Mouse (Mus musculus): ENCODE measurements around the gene Sirpa. TPM values are rescaled to one million over a fixed set of nuclear protein-coding genes. Genes with fewer than 3 reads are reported as not detected.

Sirpa gene
- total and polyA plus RNA-seq, 3 experiments = 28.3 to 29.4 (median 28.9) TPM

GRCm38 (mm10) chr2:129550781-129551180, 41.9 kb upstream of the Sirpa start:
- no peaks in the 10 kb centered on the region for H3K27me3 ChIP-seq (ENCODE audit: control insufficient read depth, insufficient read depth, low read length)
- DNase-seq = no peak
- H3K4me3 ChIP-seq = no peak overlapping the region
- intact Hi-C loops (cut with DNase I) = no loop called here
- TF ChIP-seq POLR2A (IDR thresholded peaks at IDR 0.05; ENCODE audit: insufficient read depth, low read depth, low read length) = no peak
- no peak for TF ChIP-seq EP300 (IDR thresholded peaks at IDR 0.05; ENCODE audit: insufficient read depth, low read depth, low read length)
- no peak for TF ChIP-seq CTCF (IDR thresholded peaks at IDR 0.05)
- no peaks in the 10 kb centered on the region for H3K36me3 ChIP-seq (ENCODE audit: control insufficient read depth, insufficient read depth, low read length)
- no peak overlapping the region for H3K9ac ChIP-seq (ENCODE audit: low read depth, low read length)
- no peaks in the 10 kb centered on the region for H3K4me1 ChIP-seq (ENCODE audit: control insufficient read depth, insufficient read depth, low read length)
- WGBS = 75% methylated on average over 2 of the region's 2 CpGs
- H3K27ac ChIP-seq = no peak overlapping the region
- no peaks in the 10 kb centered on the region for H3K79me2 ChIP-seq (replicated peaks; ENCODE audit: control insufficient read depth, insufficient read depth, low read length)

GRCm38 (mm10) chr2:129556081-129556480, 36.6 kb upstream of the Sirpa start:
- Histone ChIP-seq H3K27me3 (ENCODE audit: control insufficient read depth, insufficient read depth, low read length) (no peaks in the 10 kb centered on the region), H3K9ac (ENCODE audit: low read depth, low read length) (no peak overlapping the region), H3K27ac (no peak overlapping the region), H3K36me3 (ENCODE audit: control insufficient read depth, insufficient read depth, low read length) (no peaks in the 10 kb centered on the region), H3K4me3 (no peak overlapping the region), H3K79me2 (replicated peaks; ENCODE audit: control insufficient read depth, insufficient read depth, low read length) (no peaks in the 10 kb centered on the region), H3K4me1 (ENCODE audit: control insufficient read depth, insufficient read depth, low read length) (no peaks in the 10 kb centered on the region; the same call in none of the 2 replicates)
- intact Hi-C loops (cut with DNase I) = no loop called here
- 79% methylated on average over 6 of the region's 6 CpGs for WGBS
- no peak for DNase-seq
- TF ChIP-seq POLR2A (IDR thresholded peaks at IDR 0.05; ENCODE audit: insufficient read depth, low read depth, low read length) = no peak
- TF ChIP-seq CTCF (IDR thresholded peaks at IDR 0.05) = no peak
- no peak for TF ChIP-seq EP300 (IDR thresholded peaks at IDR 0.05; ENCODE audit: insufficient read depth, low read depth, low read length)

GRCm38 (mm10) chr2:129558008-129558874, 34.4 kb upstream of the Sirpa start:
- H3K36me3 ChIP-seq (ENCODE audit: control insufficient read depth, insufficient read depth, low read length) = no peaks in the 10 kb centered on the region
- intact Hi-C loops (cut with DNase I) = no loop called here
- no peak overlapping the region; the same call in 1 of the 2 replicates for H3K27ac ChIP-seq
- no peak overlapping the region for H3K4me3 ChIP-seq
- peak in 1 of 2 experiments; percentile 58 for DNase-seq
- H3K79me2 ChIP-seq (replicated peaks; ENCODE audit: control insufficient read depth, insufficient read depth, low read length) = no peaks in the 10 kb centered on the region
- H3K27me3 ChIP-seq (ENCODE audit: control insufficient read depth, insufficient read depth, low read length) = no peaks in the 10 kb centered on the region
- no peaks in the 10 kb centered on the region; the same call in none of the 2 replicates for H3K4me1 ChIP-seq (ENCODE audit: control insufficient read depth, insufficient read depth, low read length)
- no peak overlapping the region for H3K9ac ChIP-seq (ENCODE audit: low read depth, low read length)
- WGBS = 51% methylated on average over 12 of the region's 12 CpGs
- TF ChIP-seq CTCF (IDR thresholded peaks at IDR 0.05) (no peak), POLR2A (IDR thresholded peaks at IDR 0.05; ENCODE audit: insufficient read depth, low read depth, low read length) (no peak), EP300 (IDR thresholded peaks at IDR 0.05; ENCODE audit: insufficient read depth, low read depth, low read length) (no peak)

GRCm38 (mm10) chr2:129558875-129559219, 33.8 kb upstream of the Sirpa start:
- H3K4me1 ChIP-seq (ENCODE audit: control insufficient read depth, insufficient read depth, low read length) = no peaks in the 10 kb centered on the region; the same call in none of the 2 replicates
- no peak overlapping the region for H3K9ac ChIP-seq (ENCODE audit: low read depth, low read length)
- TF ChIP-seq CTCF (IDR thresholded peaks at IDR 0.05) (no peak), EP300 (IDR thresholded peaks at IDR 0.05; ENCODE audit: insufficient read depth, low read depth, low read length) (no peak), POLR2A (IDR thresholded peaks at IDR 0.05; ENCODE audit: insufficient read depth, low read depth, low read length) (no peak)
- no peak for DNase-seq
- intact Hi-C loops (cut with DNase I) = no loop called here
- no peaks in the 10 kb centered on the region for H3K27me3 ChIP-seq (ENCODE audit: control insufficient read depth, insufficient read depth, low read length)
- no peaks in the 10 kb centered on the region for H3K79me2 ChIP-seq (replicated peaks; ENCODE audit: control insufficient read depth, insufficient read depth, low read length)
- no peak overlapping the region for H3K4me3 ChIP-seq
- H3K36me3 ChIP-seq (ENCODE audit: control insufficient read depth, insufficient read depth, low read length) = no peaks in the 10 kb centered on the region
- no peak overlapping the region; the same call in 1 of the 2 replicates for H3K27ac ChIP-seq
- 48% methylated on average over 3 of the region's 3 CpGs for WGBS

GRCm38 (mm10) chr2:129561796-129562195, 30.8 kb upstream of the Sirpa start:
- intact Hi-C loops (cut with DNase I) = no loop called here
- no peak overlapping the region for H3K9ac ChIP-seq (ENCODE audit: low read depth, low read length)
- no peak for DNase-seq
- WGBS = 48% methylated on average over 3 of the region's 3 CpGs
- H3K79me2 ChIP-seq (replicated peaks; ENCODE audit: control insufficient read depth, insufficient read depth, low read length) = no peaks in the 10 kb centered on the region
- H3K4me3 ChIP-seq = no peak overlapping the region
- H3K4me1 ChIP-seq (ENCODE audit: control insufficient read depth, insufficient read depth, low read length) = no peaks in the 10 kb centered on the region; the same call in none of the 2 replicates
- no peaks in the 10 kb centered on the region for H3K27me3 ChIP-seq (ENCODE audit: control insufficient read depth, insufficient read depth, low read length)
- H3K36me3 ChIP-seq (ENCODE audit: control insufficient read depth, insufficient read depth, low read length) = no peaks in the 10 kb centered on the region
- no peak for TF ChIP-seq POLR2A (IDR thresholded peaks at IDR 0.05; ENCODE audit: insufficient read depth, low read depth, low read length)
- no peak overlapping the region for H3K27ac ChIP-seq

DNA sequence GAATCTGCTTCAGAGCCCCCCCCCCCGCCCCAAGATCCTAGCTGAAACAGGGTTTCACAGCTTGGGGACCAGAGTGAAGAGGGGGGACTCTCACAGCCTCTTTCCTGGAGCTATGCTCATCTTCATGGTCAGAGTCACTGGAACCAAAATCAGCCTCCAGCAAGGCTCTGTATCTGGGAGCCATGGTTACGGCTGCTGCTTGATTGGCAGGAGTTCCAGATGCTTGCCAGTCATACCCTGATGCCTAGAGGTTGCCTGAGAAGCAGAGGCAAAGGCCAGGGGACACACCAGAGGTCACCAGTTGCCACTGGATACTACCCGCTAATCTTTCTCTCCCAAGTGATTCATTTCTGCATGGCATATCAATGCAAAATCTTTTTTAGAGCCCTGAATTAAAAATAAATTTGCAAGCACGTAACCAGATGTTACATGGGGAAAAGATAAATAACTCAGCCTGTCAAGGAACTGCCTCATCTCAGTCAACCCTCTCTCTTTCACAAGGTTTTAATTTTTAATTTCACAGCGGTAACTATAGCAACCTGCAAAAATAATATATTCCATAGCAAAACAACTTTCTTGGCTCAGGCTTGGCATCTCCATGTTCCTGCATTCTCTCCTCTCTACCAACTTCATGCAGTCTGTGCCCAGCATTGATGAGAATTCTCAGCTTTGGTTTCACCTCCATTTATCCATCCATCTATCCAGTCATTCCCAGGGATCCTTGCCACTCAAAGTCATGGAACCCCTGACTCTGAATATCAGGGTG, 28.5 kb upstream of the Sirpa start:
- 77% methylated on average over 5 of the region's 5 CpGs for WGBS

More for the DNA sequence above, 28.5 kb upstream of the Sirpa start:
- Histone ChIP-seq H3K36me3 (ENCODE audit: control insufficient read depth, insufficient read depth, low read length) (no peaks in the 10 kb centered on the region), H3K27ac (no peak overlapping the region), H3K4me1 (ENCODE audit: control insufficient read depth, insufficient read depth, low read length) (no peaks in the 10 kb centered on the region), H3K27me3 (ENCODE audit: control insufficient read depth, insufficient read depth, low read length) (no peaks in the 10 kb centered on the region), H3K79me2 (replicated peaks; ENCODE audit: control insufficient read depth, insufficient read depth, low read length) (no peaks in the 10 kb centered on the region), H3K4me3 (no peak overlapping the region), H3K9ac (ENCODE audit: low read depth, low read length) (no peak overlapping the region)
- no peak for DNase-seq
- intact Hi-C loops (cut with DNase I) = no loop called here
- TF ChIP-seq POLR2A (IDR thresholded peaks at IDR 0.05; ENCODE audit: insufficient read depth, low read depth, low read length) = no peak
- TF ChIP-seq EP300 (IDR thresholded peaks at IDR 0.05; ENCODE audit: insufficient read depth, low read depth, low read length) = no peak
- TF ChIP-seq CTCF (IDR thresholded peaks at IDR 0.05) = no peak

All from heart, adult 2 months (tissue).